Comparison of ENCODE assay signal across 8 mouse cellular contexts in the genomic region with DNA sequence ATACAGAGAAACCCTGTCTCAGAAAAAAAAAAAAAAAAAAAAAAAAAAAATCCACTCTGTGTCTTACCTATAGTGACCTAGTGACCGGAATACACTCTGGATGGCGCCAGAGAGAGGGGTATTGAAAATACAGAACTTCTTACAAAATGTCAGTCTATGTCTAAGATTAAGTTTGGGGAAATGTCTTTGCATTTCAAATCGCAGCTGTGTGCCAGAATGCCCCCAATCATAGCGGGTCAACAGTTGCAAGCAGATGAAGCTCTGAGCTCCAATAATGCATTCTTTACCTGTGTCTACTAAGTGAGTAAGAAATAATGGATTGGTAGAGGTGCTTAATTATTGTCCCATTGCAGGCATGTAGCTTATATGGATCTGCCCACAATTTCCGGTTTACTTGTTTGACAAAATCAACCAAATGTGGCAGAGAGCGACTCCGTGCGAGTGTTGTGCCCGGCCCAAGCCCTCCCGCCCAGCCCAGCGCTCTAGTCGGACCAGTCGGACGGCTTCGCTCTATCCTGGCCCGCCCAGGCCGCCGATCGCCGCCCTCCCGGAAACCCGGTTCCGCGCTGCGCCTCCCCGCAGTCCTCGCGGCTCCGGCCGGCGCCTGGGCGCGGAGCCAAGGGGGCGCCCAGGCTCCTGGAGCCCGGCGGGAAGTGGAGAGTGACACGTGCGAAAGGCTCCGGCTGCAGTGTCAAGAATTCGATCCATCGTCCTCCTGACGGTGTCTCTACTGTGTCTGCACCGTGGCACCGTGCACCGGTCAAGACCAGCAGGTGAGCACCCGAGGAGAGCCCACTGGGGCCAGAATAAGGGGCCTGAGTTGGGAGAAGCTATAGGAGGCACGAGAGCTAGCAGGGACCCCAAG. TPM values are rescaled to one million over a fixed set of nuclear protein-coding genes. Genes with fewer than 3 reads are reported as not detected.
DNase-seq lines count a peak whose midpoint lies in the region; ATAC-seq lines count a peak whose summit lies in the region.

A gene (plus strand): TSS at position 551 of the 865 bp plus-strand sequence.

- ATAC-seq in forebrain, embryonic 12.5 days (ENCODE audit: low FRiP score) = peak; percentile 86
- peak; percentile 61 to 68 for ATAC-seq in hematopoietic stem cell, adult 5-6 weeks (replicated peaks in 1 of 2; ENCODE audit: insufficient read depth in 1 of 2, low FRiP score in 2 of 2, low TSS enrichment in 1 of 2, low read depth in 1 of 2, poor library complexity in 2 of 2, severe bottlenecking in 2 of 2)

- 6% methylated on average over 40 of the region's 47 CpGs for WGBS in forebrain, embryonic 12.5 days
- WGBS in limb, embryonic 10.5 days = 5% methylated on average over 47 of the region's 47 CpGs

- no peak within 1 kb of the TSS for H3K27ac ChIP-seq in forebrain, embryonic 12.5 days
- peak within 1 kb of the TSS; percentile 50 for H3K27ac ChIP-seq in limb, embryonic 10.5 days

- H3K36me3 ChIP-seq in forebrain, embryonic 12.5 days (replicated peaks) = no peaks in the 10 kb centered on the region
- H3K36me3 ChIP-seq in limb, embryonic 10.5 days = no peaks in the 10 kb centered on the region

- no peaks in the 10 kb centered on the region for H3K9me3 ChIP-seq in forebrain, embryonic 12.5 days
- no peaks in the 10 kb centered on the region for H3K9me3 ChIP-seq in limb, embryonic 10.5 days (replicated peaks)

- peak; percentile 32 to 52 for DNase-seq in CD8-positive naive resting alpha-beta T cell, adult 2 months (ENCODE audit: low read depth in 2 of 2, low spot score in 2 of 2)
- peak; percentile 79 for DNase-seq in adrenal gland, adult 2 months
- peak; percentile 66 for DNase-seq in limb, embryonic 10.5 days (ENCODE audit: low spot score)
- peak; percentile 56 for DNase-seq in mesoderm, embryonic 11.5 days (ENCODE audit: low read depth, low spot score)
- peak; percentile 67 to 71 for DNase-seq in spleen, adult 18-20 months
- DNase-seq in MN1 (ENCODE audit: low spot score) = no peak

- H3K27me3 ChIP-seq in forebrain, embryonic 12.5 days = peaks cover 29% of the 10 kb centered on the region
- H3K27me3 ChIP-seq in limb, embryonic 10.5 days (ENCODE audit: low read depth, poor library complexity, severe bottlenecking) = peaks cover 24% of the 10 kb centered on the region

- H3K4me2 ChIP-seq in forebrain, embryonic 12.5 days = peak within 1 kb of the TSS; percentile 68

- peak within 1 kb of the TSS; percentile 39 for H3K4me3 ChIP-seq in forebrain, embryonic 12.5 days (replicated peaks)
- peak within 1 kb of the TSS; percentile 50 for H3K4me3 ChIP-seq in limb, embryonic 10.5 days

- H3K4me1 ChIP-seq in forebrain, embryonic 12.5 days = peaks cover 4% of the 10 kb centered on the region; the same call in 1 of the 2 replicates
- H3K4me1 ChIP-seq in limb, embryonic 10.5 days = peaks cover 7% of the 10 kb centered on the region; the same call in 1 of the 2 replicates

- H3K9ac ChIP-seq in forebrain, embryonic 12.5 days = peak within 1 kb of the TSS; percentile 44

RNA-seq across cellular contexts. Expression of the gene that starts here (rescaled TPM):
- total RNA-seq in adrenal gland, adult 2 months (2021) = 1 to 10 TPM; 2.3 to 2.6 TPM
- 0.67 and 0.84 TPM in 2 replicates for polyA plus RNA-seq in adrenal gland, adult 2 months (2012; rRNA removed)
- 0.29 and 1.0 TPM in 2 replicates for polyA plus RNA-seq in forebrain, embryonic 12.5 days (2016; fragmentation: Nextera tagmentation; extraction: Ambion mirVana)
- total RNA-seq in hematopoietic stem cell, adult 5-6 weeks (2017) = 90.2 and 92.4 TPM in 2 replicates
- 0.43 and 0.59 TPM in 2 replicates for polyA plus RNA-seq in limb, embryonic 10.5 days (2016; fragmentation: Nextera tagmentation; extraction: Ambion mirVana)

Comparison
In these comparisons a context has a peak if more than half of its experiments do, and no peak if none do; other contexts are left out.
1. RNA of the gene that starts here (total RNA-seq): 90.2 to 92.4 TPM in hematopoietic stem cell, adult 5-6 weeks; 2.3 to 2.6 TPM in adrenal gland, adult 2 months; every median in the first group is over 10 times any median in the second.
2. Peak in DNase-seq, H3K4me3 ChIP-seq and H3K27ac ChIP-seq in limb, embryonic 10.5 days; RNA of the gene not detected or under 1 TPM.